Mouse (Mus musculus) heart, adult 2 months (tissue): ENCODE data around the gene Syt12.

Experiments used
- CTCF ChIP-seq: fragments of 200-600 bp; IDR thresholded peaks from 2 replicates; pipeline ENCODE4 v1.8.1; 2022; ENCODE audit warnings: antibody characterized with exemption, mild to moderate bottlenecking, moderate library complexity
- EP300 ChIP-seq: fragments of 200-500 bp; IDR thresholded peaks from 2 replicates; pipeline ENCODE4 v1.6.1; 2011; ENCODE audit warnings: low read depth, low read length, control low read depth; ENCODE audit not compliant: insufficient read depth
- POLR2A ChIP-seq: fragments of 200-500 bp; IDR thresholded peaks from 2 replicates; pipeline ENCODE4 v1.6.1; 2011; ENCODE audit warnings: mild to moderate bottlenecking, low read depth, low read length, control low read depth; ENCODE audit not compliant: insufficient read depth

DNA sequence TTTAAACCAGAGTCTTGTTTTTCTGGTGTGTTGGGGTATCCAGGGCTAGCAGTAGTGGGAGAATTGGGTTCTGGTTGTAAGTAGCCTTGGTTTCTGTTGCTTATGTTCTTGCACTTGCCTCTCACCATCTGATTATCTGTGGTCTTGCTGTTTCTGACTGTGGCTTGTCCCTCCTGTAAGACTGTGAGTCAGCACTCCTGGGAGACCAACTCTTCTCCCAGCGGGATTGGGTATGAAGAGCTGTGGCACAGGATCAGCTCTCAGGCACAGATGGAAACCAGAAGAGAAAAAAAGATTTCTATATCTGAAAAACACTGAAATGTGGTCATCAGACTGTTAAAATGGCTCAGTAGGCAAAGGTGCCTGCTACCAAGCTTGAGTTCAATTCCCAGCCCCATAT is 62.6 kb downstream of the Syt12 start:
- TF ChIP-seq CTCF (no peak), POLR2A (no peak), EP300 (no peak)
